Mouse (Mus musculus) spleen, adult 18-20 months (tissue): ENCODE measurements around the gene Agbl4.

Experiments
- DNase-seq, 2 experiments: peaks; one replicate each; pipeline ENCODE4 v3.0.0; 2022; ENCODE audit warnings: mixed read lengths in 2 of 2

Agbl4 gene

GRCm38 (mm10) chr4:111502965-111503727 is 1105.7 kb downstream of the Agbl4 start:
- DNase-seq = no peak

- no peak for DNase-seq
Observed at GRCm38 (mm10) chr4:111504952-111505351, 1107.5 kb downstream of the Agbl4 start.

DNA sequence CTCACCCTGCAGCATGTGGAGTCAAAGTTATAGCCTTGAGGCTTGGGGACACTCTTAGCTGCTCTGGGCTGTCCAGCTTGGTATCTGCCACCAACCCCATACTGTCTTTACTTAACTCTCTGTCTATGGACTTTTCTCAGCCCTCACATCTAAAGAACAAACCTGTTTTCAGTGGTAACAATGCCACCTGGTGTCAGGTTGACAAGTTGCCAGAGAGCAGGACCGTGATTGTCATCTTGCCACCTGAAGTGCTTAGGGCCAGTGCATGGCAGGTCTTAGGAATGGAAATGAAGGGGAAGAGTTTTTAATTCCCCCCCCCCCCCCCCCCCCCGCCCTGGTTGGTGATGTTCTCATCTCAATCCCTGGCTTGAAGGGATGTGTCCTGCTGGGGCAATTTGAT is 1112.7 kb downstream of the Agbl4 start:
- DNase-seq = no peak

DNA sequence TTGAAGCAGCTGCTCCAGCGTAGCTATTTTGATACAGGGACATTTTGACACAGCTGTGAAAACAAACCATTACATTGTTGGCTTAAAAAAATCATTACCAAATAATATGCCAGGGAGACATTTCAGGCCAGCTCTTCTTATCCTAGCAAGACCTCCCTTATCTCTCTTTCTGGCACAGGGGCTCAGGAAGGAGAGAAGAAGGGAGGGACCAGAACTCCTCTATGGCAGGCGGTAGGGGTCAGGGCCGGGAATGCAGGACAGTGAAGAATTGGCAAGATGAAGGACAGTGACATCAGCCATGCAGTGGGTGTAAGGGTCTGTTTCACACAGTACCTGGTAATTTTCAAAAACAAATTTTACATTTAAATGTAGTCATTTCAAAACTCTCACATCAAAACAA is 1116.5 kb downstream of the Agbl4 start:
- DNase-seq = no peak

DNA sequence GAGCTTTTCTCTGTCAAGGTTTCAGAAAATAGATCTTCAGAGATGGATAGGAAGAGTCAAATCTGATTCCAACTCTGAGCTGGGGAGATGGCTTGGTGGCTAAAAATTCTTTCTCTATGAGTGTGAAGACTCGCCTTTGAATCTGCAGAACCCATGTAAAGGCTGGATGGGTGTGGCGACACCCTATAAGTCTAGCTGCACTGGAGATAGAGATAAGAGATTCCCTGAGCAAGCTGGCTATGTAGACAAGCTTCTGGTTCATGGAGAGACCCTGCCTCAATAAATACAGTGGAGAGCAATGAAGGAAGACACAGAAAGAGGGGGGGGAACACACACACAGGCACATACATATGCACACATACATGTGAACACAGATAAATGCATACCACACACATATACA is 1118.7 kb downstream of the Agbl4 start:
- DNase-seq = no peak

GRCm38 (mm10) chr4:111517063-111517792 is 1119.8 kb downstream of the Agbl4 start:
- DNase-seq = no peak

- no peak for DNase-seq
Observed at GRCm38 (mm10) chr4:111518191-111518590, 1120.7 kb downstream of the Agbl4 start.

DNA sequence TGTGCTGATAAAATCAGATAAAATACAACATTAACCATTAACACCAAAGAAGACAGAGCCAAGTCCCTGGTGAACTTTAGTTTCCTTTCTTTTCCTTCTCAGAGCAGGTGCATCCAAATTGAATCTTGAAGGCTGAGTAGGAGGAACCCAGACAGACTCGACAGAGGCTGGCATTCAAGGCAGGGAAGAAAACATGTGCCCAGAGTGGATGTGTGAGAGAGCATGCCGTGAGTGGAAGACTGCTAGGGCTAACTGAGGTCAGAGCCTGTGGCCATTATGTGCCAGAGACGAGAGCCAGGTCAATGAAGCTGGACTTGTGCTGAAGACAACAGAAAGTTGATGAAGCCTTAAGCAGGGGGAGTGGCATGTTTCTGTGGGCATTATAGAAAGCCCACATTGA is 1121.8 kb downstream of the Agbl4 start:
- no peak for DNase-seq

- DNase-seq = no peak
Observed at GRCm38 (mm10) chr4:111520006-111520405, 1122.5 kb downstream of the Agbl4 start.

GRCm38 (mm10) chr4:111522974-111523373 is 1125.5 kb downstream of the Agbl4 start:
- DNase-seq = no peak

DNA sequence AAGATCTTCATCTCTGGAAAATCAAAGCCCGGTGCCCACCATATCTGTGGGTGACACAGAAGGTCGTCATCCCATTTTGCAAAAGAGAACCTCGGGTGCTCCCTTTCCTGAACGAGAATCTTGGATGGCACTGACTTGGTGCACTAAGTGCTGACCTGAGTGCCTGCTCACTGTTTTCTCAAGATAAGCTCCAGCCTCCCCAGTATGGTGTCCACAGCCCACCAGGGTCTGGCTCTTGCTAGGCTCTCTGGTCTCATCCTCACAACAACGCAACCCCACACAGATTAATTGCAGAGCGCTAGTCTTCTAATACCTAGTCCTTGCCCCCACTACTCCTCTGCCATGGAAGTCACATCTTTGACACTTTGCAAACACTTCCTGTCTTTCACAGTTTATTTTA is 1131.5 kb downstream of the Agbl4 start:
- DNase-seq = no peak

DNA sequence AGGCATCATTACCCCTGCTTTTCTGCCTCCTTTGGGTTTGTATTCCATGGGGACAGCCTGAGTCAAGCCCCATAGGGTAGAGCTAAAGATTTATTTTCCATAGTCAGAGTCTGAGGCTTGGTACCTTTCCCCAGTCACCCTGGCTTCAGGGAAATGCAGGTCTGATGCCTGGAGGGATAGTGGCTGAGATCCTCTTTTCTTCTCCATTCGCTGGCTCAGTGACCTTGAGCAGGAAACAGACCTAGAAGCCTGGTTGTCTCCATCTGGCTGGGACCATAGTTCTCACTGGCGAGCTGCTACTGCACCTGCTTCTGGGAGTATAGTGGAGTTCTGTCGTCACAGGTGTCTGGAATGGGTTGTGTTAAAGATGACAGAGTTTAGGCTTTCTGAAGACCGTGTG is 1132.5 kb downstream of the Agbl4 start:
- DNase-seq = no peak

DNA sequence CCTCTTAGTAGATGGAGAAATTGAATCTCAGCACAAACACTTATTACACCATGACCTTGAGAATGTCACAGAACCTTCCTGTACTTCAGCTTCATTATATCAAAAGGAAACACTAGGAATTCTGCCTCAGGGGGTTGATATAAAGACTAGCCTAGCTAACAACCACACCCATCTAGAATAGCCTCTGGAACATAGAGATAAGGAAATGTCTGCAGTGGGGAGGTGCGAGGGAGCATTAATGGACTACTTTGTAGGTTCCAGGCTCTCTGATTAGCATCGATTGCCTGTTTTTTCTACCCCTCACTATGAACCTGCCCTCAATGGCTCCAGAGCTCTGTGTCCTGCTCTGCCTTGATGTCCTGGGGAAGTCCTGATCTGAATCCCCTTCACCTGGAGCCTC is 1133.1 kb downstream of the Agbl4 start:
- no peak for DNase-seq

DNA sequence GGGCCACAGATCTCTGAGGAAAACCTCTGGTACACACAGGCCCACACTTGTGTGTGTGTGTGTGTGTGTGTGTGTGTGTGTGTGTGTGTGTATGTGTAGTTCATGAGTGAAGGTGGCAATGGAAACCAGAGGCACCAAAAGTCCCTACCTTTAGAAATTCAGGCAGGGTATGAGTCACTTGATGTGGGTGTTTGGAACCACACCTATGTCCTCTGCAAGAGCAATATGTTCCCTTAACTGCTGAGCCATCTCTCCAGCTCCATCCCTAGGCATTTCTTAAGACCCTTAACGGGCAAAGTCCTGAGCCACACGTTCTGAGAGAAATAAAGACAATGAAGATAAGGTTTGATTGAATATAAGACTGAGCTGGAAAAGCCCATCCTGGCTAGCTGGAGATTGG is 1147.2 kb downstream of the Agbl4 start:
- DNase-seq = no peak

GRCm38 (mm10) chr4:111546009-111546408 is 1148.5 kb downstream of the Agbl4 start:
- DNase-seq = no peak

DNA sequence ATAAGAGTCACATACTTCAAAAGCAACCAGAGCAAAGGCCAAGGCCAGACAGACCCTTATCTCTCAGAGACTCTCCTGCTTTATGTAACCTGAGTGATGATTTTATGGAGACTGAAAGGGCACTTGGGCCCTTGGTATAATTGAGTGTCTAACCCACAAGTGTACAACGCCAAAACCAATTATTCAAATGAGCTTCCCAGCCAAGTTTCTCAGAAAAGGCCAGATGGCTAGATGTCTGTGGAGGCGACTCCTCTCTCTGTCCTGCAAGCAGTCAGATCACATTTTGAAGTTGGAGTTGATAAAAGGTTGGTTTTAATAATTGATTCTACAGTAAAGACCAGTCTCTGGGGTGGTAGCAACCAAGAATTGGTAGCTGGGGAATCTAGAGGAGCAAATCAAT is 1158.0 kb downstream of the Agbl4 start:
- DNase-seq = no peak

DNA sequence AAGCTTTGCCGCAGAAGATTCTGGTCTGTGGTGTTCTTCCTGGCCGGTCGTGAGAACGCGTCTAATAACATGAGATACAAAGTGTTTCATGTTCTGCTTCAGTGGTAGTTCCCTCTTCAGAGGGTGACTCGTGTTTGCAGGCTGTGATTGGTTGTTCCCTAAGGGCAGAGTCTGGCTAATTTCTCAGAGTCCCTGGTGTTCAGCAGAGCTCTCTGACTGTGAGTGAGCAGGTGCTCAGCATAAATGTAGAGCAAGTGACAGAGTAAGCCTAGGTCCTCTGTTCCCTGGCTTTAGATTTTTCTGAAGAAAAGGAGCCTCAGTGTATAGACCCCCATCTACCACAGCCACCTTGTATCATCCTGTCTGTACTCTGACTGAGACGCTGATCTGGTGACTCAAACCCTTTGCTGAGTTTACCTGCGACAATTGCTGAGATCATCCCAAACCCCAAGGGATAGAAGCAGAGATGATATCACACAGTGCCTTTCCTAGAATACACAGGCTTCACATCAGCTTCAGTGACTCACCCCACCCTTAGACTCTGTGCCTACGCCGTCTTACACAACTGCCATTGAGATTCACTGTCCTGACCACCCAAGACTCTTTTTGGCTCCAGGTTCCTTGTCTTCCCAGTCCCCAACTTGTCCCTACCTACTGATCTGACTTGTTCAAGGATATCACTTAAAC is 1179.8 kb downstream of the Agbl4 start:
- no peak for DNase-seq

- no peak for DNase-seq
Observed at GRCm38 (mm10) chr4:111579115-111579862, 1181.8 kb downstream of the Agbl4 start.

DNA sequence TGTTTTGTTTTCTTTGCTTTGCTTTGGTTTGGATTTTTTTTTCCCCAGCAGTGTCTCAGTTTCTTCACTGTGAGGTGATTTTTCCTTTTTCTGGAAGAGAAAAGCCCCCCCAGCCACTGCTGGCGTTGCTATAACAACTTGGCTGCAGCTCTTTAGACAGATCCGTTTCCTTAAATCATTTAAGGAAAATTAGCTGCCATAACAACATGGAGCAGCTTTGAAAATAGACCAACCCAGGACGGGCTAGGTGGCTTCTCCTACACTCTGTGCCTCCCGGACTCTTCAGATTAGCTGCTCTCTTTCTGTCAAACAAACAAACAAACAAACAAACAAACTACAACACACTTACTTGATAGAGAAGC is 1182.4 kb downstream of the Agbl4 start:
- no peak for DNase-seq

- DNase-seq = no peak
Observed at GRCm38 (mm10) chr4:111580239-111580638, 1182.8 kb downstream of the Agbl4 start.

DNA sequence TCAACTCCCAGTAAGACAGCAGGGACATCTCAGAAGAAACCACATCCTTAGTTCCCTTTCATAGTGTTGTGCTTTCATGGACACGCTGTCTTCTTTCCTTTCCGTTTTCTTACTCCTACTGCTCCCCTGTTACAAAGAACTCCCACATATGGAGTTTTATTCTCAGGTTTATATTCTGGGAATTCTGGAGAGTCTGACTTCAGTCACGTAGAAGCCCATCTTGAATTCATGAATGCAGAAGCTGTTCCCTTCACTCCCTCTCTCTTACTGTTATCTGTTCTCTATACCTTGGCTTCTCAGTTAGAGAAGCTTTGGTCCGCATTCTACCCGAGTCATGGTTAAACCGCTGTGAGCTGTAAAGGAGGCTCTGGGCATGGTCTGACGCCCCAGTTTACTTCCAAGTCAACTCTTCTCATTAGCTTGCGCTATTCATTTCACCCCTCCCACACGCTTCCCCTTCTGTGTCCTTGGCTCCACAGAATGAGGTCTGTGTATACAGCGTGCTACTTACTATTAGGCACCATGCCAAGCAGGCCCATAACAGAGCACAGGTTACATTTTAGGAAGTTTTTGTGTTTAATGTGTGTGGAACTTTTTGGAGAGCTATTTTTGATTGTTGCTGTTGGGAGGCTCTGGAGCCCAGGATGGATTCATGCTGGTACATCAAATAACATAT is 1186.2 kb downstream of the Agbl4 start:
- no peak for DNase-seq

- DNase-seq = no peak
Observed at GRCm38 (mm10) chr4:111584286-111584685, 1186.8 kb downstream of the Agbl4 start.

GRCm38 (mm10) chr4:111588211-111588610 is 1190.8 kb downstream of the Agbl4 start:
- DNase-seq = no peak
